Mouse (Mus musculus) layer of hippocampus, postnatal 36 days (tissue): ENCODE results near the gene Ilf2. TPM values are rescaled to one million over a fixed set of nuclear protein-coding genes. Genes with fewer than 3 reads are reported as not detected.

Source experiments
- DNase-seq, 2 experiments: peaks; one replicate each; pipeline ENCODE4 v3.0.0; 2022
- total RNA-seq, 2 experiments: library from RNA; stranded (reverse); gene quantifications; 2 replicates each; pipeline ENCODE4 v1.2.3; 2021

The Ilf2 gene
- total RNA-seq, 2 experiments from 2014 or later: 83.0 to 83.8 TPM

GRCm38 (mm10) chr3:90462579-90462978, 13.3 kb upstream of the Ilf2 start:
- no peak for DNase-seq

DNA sequence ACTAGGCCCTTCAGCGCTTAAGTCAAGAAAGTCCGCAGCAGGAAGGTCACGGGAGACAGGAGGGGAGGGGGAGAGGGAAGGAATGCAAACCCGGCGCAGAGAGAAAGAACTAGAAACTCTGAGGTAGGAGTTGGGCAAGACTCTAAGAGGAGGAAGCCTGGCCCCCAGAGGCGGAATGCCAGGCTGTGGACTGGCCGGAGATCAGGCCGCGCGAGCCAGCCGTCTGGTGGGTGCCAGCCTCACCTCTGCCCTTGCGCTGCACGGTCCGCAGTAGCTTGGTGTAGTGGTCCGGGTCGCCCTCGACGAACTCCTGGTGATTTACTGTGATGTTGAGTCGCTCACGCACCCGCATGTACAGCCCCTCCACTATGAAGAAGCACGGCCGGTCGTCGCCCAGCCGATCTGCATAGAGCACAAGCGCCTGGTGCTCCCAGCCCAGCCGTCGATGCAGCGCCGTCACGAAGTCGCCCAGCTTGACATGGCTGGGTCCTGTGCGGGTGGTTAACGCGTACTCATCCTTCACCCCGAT, 11.3 kb upstream of the Ilf2 start:
- no peak for DNase-seq

GRCm38 (mm10) chr3:90465081-90465685, 10.7 kb upstream of the Ilf2 start:
- no peak for DNase-seq

GRCm38 (mm10) chr3:90465686-90466310, 10.1 kb upstream of the Ilf2 start, which contains the start of gene Npr1:
TSS of gene Npr1 (minus strand) at chr3:90465866.
- no peak for DNase-seq

- peak in 1 of 2 experiments; percentile 48 for DNase-seq
These were observed 9.6 kb upstream of the Ilf2 start for GRCm38 (mm10) chr3:90466311-90466766.

DNA sequence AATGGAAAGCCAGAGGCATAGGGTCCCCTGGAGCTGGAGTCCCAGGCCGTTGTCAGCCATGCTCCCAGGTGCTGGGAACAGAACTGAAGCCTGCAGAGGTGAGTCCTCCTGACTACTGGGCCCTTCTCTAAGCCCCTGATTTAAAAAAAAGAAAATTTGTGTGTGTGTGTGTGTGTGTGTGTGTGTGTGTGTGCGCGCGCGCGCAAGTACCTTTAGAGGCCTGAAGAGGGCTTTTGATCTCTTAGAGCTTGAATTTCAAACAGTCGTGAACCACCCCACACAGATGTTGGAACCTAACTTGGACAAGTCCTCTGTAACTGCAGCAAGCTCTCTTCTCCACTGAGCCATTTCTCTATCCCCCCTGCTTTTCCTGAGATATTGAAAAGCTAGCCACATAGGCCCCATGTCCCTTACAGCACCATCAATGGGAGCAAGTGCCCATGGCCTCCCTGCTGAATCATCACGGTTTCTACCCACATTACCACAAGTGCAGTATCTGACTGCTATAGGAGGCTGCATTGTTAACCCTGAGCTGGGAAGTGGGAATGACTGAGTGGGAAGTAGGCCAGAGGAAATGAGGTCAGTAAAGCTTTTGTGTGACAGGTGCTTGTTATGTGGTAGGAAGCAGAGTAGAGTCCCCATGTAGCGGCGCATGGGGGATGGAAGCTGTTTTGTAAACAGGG, 8.2 kb upstream of the Ilf2 start:
- DNase-seq: no peak

GRCm38 (mm10) chr3:90472213-90472612, 3.7 kb upstream of the Ilf2 start:
- DNase-seq: no peak

GRCm38 (mm10) chr3:90475151-90475830, 635 bp upstream of the Ilf2 start:
- no peak for DNase-seq

DNA sequence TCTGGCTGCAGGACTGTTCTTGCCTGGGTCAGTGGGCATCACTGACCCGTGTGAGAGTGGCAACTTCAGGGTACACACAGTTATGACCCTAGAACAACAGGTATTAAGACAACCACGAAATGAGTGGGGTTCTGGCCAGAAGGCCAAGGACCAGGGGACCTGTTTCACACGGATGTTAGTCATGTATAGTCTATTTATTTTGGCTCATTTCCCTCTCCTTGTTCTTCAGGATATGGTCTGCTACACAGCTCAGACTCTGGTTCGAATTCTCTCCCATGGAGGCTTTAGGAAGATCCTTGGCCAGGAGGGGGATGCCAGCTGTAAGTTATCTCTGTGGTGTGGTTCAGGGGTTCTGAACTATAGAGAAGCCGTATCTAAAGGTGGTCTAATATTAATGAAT, 11.1 kb downstream of the Ilf2 start:
- DNase-seq: no peak

DNA sequence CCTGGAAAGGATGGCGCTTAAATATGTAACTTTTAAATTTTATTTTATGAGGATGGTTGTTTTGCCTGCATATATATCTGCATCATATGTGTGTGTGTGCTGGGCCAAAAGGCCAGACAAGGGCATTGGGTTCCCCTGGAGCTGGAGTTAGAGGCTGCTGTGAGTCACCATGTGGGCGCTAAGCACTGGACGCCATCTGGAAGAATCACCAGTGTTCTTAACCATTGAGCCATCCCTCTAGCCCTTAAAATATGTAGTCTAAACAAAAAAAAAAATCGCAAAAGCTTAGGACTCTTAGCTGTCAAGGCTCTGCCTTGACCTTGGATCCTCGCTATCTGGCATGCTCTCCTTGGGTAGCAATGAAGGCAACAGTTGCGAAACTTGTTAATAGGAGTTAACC, 12.7 kb downstream of the Ilf2 start:
- no peak for DNase-seq

DNA sequence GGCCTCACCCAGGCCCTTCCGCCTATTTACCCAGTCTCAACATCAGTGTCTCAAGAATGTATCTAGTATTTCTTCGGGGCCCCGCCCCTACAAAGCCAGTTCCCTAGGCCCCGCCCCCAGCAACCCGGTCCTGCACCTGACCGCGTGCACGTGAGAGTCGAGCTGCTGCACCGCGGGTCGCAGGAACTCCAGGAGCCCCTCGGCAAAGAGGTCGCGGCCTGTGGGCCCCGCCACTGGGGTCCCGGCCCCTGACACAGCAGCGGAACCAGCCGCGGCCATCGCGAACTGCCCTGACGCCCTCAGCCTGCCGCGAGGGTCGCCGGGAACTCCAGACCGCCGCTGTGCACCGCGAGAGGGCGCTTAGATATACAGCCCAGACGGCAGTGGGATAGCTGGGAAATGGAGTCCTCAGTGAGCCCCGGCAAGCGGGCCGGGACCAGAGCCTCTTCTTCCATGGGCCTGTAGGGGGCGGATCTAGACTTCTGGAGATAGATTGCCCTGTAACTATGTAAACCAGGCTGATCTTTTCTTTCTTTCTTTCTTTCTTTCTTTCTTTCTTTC, 14.8 kb downstream of the Ilf2 start, which contains the start of gene Snapin:
TSS of gene Snapin (minus strand) at position 338 of the 561 bp plus-strand sequence.
- DNase-seq: peak; percentile 94 to 95

DNA sequence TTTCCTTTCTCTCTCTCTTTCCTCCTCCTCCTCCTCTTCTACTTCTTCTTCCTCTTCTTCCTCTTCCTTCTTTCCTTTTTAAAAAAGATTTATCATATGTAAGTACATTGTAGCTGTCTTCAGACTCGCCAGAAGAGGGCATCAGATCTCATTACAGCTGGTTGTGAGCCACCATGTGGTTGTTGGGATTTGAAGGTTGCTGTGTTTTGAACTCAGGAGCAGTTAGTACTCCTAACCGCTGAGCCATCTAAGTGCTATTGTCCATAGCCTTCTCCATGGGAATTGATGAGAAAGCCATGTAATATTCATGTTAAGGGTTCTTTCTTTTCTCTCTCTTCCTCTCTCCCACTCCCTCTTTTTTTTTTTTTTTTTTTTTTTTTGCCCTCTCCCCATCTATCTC, 15.4 kb downstream of the Ilf2 start:
- peak in 1 of 2 experiments; percentile 26 for DNase-seq

- DNase-seq: no peak
These were observed 18.1 kb downstream of the Ilf2 start for GRCm38 (mm10) chr3:90493831-90494540.

DNA sequence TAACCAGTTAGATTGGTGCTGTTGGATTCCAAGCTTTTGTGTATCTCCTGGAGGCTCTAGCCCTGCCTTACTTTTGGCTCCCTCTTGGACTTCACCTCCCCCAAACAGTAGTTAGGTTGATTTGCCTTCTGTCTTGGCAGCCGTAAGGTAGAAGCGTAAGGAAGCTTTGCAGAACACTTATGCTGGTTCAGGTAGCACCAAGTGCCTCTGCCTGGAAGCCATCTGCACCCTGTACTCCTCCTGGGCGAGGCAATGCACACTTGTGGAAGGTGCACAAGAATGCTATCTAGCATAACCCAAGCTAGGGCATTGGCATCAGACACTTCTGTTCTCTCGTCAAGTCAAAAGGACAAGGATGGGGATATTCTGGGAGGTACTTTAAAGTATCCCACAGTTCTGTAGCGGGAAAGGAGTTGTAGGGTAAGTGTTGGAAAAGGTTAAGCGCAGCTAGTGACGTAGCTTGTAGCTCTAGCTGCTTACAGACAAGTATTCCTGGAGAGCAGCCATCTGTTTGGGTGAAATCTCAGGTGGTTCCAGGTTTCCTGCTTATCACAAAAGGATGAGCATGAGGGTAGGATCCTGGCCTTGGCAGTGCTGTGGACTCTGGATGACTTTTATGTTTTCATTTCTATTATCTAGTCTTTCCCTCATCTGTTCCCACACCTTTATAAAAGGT, 20.1 kb downstream of the Ilf2 start:
- DNase-seq: no peak

DNA sequence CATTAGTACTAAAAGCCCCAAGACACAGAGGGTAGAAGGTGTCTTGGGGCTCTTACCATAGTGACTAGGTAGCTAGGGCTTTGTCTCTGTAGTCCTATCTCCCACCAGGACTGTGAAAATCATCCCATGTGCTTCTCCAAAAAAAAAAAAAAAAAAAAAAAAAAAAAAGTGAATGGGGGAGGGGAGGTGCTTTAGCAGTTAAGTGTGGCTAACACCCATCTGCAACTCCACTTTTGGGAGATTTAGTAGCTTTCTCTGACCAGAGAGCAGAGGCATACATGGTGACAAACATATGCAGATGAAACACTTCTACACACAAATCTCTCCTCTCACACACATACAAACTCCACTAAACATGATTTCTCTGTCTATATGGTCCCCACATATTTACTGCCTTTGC, 21.7 kb downstream of the Ilf2 start:
- DNase-seq: no peak

DNA sequence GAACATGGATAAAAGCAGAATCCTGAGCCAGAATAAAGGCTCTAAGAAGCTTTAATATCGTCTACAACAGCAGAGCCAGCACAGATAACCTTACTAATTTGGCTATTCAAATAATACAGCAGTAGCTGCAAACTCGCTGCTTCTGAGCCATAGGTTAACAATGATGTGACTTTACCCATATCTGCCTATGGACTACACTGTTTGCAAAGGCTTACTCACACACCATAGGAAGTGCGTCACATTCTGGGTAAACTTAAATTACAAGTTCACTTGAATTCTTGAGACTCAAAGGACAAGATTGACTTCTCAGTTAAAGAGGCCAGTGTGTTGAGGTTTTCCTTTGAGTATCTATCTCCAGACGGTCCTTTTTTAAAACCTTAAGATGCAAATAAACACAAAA, 27.5 kb downstream of the Ilf2 start:
- DNase-seq: no peak

DNA sequence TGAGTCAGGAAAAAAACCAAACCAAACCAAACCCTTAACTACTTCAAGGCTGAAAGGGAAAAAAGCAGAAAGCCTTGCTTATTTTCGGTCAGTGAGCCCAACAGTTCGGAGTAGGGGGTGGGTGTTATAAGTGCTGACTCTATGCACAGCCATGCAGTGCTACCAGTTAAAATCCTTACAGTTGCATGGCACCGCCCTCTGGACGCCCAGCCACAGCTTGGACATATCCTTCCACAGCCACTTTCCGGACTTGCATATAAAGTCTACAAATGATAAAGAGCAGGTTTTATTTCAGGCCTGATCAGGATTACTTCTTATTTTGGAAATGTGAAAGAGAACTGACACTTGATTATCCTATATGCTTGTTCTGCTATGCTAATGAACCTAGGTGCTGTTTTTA, 29.3 kb downstream of the Ilf2 start:
- no peak for DNase-seq

- DNase-seq: no peak
These were observed 30.4 kb downstream of the Ilf2 start for GRCm38 (mm10) chr3:90506362-90506761.

DNA sequence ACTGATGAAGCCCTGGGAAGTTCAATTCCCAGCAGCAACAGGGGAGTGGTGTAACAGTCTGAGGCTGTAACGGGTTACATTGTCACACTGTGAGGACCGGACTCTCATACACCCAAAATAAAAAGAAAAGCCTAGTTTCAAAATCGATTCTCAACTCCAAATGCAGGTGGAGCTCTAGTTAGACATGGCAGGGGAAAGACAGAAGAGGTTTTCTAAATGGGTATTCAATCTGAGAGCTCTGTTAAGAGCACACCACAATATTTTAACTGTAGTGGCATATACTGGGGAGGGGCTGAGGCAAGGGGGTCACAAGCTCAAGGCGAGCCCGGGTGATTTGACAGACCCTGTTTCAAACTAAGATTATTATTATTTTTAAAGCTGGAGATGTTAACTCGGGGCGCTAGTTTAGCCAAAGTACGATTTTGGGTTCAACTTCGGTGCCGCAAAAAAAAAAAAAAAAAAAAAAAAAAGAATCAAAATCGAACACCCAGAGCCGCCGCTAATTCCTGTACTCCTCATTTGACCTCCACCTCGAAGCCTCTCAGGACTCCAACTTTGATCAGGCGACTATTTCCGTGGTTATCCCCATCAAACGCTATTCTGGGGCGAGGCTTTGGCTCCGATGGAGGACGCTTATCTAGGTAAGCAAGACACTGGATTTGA, 32.5 kb downstream of the Ilf2 start:
- no peak for DNase-seq

GRCm38 (mm10) chr3:90508950-90509746, 33.2 kb downstream of the Ilf2 start, which contains the start of gene Chtop:
TSS of gene Chtop (minus strand) at chr3:90509498.
- peak; percentile 98 to 99 for DNase-seq
